Mouse (Mus musculus): ENCODE data around the gene Ttc9.

DNA sequence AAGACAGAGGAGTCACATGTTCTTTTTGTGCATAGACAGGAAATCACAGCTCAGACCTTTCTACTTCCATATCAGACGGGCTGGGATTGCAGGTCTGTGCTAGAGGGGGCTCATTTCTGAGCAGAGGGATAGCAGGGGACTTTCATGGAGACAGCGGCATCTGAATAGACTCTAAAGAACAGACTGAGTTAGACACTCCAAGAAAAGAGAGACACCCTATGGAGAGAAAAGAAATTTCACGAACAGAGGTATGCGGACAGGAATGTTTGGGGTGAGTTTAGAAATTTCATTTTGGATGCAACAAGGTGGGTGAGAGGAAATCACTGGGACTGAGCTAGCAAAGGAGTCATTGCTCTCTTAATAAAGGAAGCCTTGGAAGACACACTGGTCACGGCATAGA is 56.8 kb downstream of the Ttc9 start:
- no peak for TF ChIP-seq CTCF (IDR thresholded peaks at IDR 0.05; ENCODE audit: low read depth, low read length)
- no peak for TF ChIP-seq GATA1 (IDR thresholded peaks at IDR 0.05; ENCODE audit: borderline replicate concordance, low read length)

Measured in G1E (cell line).